Mouse (Mus musculus) left cerebral cortex, postnatal 36 days (tissue): ENCODE results near the gene Syt9. TPM values are rescaled to one million over a fixed set of nuclear protein-coding genes. Genes with fewer than 3 reads are reported as not detected.
"Not testable (repeated sequence)": the region's sequence is repeated elsewhere in the genome, so short reads cannot be mapped to it uniquely, and the experiment has no call there.

Experiments used
- DNase-seq, 2 experiments: peaks; one replicate each; pipeline ENCODE4 v3.0.0; 2021 to 2022; ENCODE audit warnings: low spot score in 2 of 2, mixed read lengths in 1 of 2
- intact Hi-C: fragments of 180-260 bp; cut with DNase I; formaldehyde crosslinking; loops from one replicate; pipeline ENCODE4 v1.15.1; 2025
- total RNA-seq, 2 experiments: library from RNA; stranded (reverse); gene quantifications; 2 replicates each; pipeline ENCODE4 v1.2.3; 2021

Syt9 gene
- total RNA-seq, 2 experiments from 2014 or later: 7.4 to 10.2 TPM

- intact Hi-C loops: no loop called here
- DNase-seq: no peak
Observed at GRCm38 (mm10) chr7:107454660-107455059, 84.1 kb downstream of the Syt9 start.

- intact Hi-C loops: no loop called here
- DNase-seq: no peak
Observed at GRCm38 (mm10) chr7:107455118-107455521, 84.6 kb downstream of the Syt9 start.

- DNase-seq: no peak
- intact Hi-C loops: no loop called here
Observed at GRCm38 (mm10) chr7:107461167-107461566, 90.6 kb downstream of the Syt9 start.

- no peak for DNase-seq
- intact Hi-C loops: no loop called here
Observed at GRCm38 (mm10) chr7:107461699-107462440, 91.3 kb downstream of the Syt9 start.

GRCm38 (mm10) chr7:107462962-107463361 is 92.4 kb downstream of the Syt9 start:
- intact Hi-C loops: no loop called here
- DNase-seq: no peak

GRCm38 (mm10) chr7:107465081-107465480 is 94.6 kb downstream of the Syt9 start:
- intact Hi-C loops: no loop called here
- no peak for DNase-seq

GRCm38 (mm10) chr7:107478979-107479965 is 108.7 kb downstream of the Syt9 start:
- intact Hi-C loops: no loop called here
- DNase-seq: no peak

- intact Hi-C loops, DNase-seq: not testable (repeated sequence)
Observed at GRCm38 (mm10) chr7:107485709-107486108, 115.2 kb downstream of the Syt9 start.

GRCm38 (mm10) chr7:107495428-107495827 is 124.9 kb downstream of the Syt9 start:
- intact Hi-C loops: no loop called here
- DNase-seq: no peak

- no peak for DNase-seq
- intact Hi-C loops: no loop called here
Observed at GRCm38 (mm10) chr7:107496923-107497322, 126.4 kb downstream of the Syt9 start.

GRCm38 (mm10) chr7:107500641-107501040 is 130.1 kb downstream of the Syt9 start:
- intact Hi-C loops: no loop called here
- DNase-seq: no peak

- DNase-seq: no peak
- intact Hi-C loops: loop anchor here (5.0 kb wide), 1 partner anchor 133 kb away; the partner anchor contains the start of gene Syt9
Observed at GRCm38 (mm10) chr7:107504761-107505712, 134.5 kb downstream of the Syt9 start.

- DNase-seq: no peak
- intact Hi-C loops: loop anchor here (5.0 kb wide), 1 partner anchor 136 kb away; the partner anchor contains the start of gene Syt9
Observed at GRCm38 (mm10) chr7:107507920-107508319, 137.4 kb downstream of the Syt9 start.

GRCm38 (mm10) chr7:107509740-107510139 is 139.2 kb downstream of the Syt9 start:
- DNase-seq: no peak
- intact Hi-C loops: loop anchor here (5.0 kb wide), 1 partner anchor 137 kb away; the partner anchor contains the start of gene Syt9

GRCm38 (mm10) chr7:107516704-107517410 is 146.3 kb downstream of the Syt9 start:
- intact Hi-C loops: no loop called here
- DNase-seq: no peak

- no peak for DNase-seq
- intact Hi-C loops: no loop called here
Observed at GRCm38 (mm10) chr7:107519256-107520025, 148.9 kb downstream of the Syt9 start.

- intact Hi-C loops: no loop called here
- DNase-seq: no peak
Observed at GRCm38 (mm10) chr7:107521411-107521810, 150.9 kb downstream of the Syt9 start.

GRCm38 (mm10) chr7:107526299-107526698 is 155.8 kb downstream of the Syt9 start:
- peak; percentile 10 to 22 for DNase-seq
- intact Hi-C loops: loop anchor here (5.0 kb wide), 1 partner anchor 289 kb away; no protein-coding TSS in a partner anchor
